Mouse (Mus musculus) lung, postnatal 14 days (tissue): ENCODE measurements around the gene Lpgat1.

Source experiments
- DNase-seq: peaks from one replicate; pipeline ENCODE4 v3.0.0; 2021

Lpgat1 gene

DNA sequence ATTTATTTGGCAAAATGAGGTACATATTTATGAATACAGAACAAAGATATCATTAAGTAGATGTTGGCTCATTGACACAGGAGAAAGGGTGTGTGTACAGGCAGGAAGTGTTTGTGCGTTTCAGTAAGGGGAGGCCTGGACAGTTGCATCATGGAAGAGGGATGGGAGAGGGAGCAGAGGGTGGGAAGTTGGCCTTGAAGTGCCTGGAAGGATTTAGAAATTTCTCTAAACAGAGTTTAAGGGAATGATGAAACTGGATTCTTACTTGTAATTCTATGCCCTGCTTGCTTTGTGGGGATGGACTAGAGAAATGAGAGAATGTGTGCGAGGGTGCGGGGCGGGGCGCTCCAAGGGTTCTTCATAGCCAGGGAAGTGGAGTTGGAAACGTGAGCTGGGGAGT is 20.2 kb downstream of the Lpgat1 start:
- DNase-seq, result peak; percentile 33

DNA sequence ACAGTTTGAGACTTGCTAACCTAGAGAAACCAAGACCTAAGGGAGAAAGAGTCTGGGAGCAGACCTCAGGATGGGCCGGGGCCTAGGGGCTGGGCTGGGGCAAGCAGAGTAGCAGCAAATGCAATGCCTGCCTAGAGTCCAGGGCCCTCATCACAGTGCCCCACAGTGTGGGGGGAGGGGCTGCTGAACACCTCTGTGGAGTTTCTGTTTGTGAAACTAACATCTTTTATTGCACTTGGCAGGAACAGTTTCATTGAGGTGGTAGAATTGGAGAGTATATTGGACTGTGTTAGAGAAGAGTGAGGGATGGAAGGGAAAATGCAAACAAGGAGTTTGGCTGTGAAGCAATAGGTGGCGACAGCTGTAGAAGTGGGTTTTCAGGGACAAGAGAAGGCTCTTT is 21.1 kb downstream of the Lpgat1 start:
- no peak for DNase-seq

DNA sequence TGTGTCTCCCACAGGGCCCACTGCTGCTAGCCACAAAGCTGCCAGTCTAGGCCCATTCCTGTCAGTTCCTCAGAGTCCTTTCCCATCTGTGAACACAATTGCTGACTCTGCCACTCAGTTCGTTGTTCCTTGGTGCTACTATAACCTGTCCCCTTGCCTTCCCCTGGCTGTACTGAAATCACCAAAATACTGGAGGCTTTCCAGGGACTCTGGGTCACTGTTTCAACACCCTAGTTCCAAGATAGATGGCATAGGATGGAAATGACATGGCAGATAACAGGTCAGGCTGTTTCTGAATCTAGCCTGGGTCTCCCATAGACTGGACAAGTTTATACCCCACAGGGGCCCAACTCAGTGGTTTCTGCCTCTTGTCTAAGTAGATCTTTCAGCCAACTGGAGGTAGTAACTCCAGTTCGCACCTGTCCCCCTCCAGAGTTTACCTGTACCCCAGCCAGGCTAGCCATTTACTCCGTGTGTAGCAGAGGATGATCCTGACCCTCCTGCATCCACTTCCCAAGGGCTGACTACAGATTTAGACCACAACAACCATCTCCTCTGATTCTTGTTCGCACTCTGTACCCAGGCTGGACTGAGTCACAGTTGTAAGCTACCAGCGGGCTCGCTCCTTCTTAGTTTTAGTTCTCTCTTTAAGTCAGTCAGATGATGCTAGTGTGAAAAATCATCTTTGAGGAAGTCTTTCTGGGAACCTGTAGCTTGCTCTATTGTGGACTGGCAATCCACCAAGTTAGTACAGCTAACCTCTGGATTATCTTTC is 23.1 kb downstream of the Lpgat1 start:
- DNase-seq, result no peak

DNA sequence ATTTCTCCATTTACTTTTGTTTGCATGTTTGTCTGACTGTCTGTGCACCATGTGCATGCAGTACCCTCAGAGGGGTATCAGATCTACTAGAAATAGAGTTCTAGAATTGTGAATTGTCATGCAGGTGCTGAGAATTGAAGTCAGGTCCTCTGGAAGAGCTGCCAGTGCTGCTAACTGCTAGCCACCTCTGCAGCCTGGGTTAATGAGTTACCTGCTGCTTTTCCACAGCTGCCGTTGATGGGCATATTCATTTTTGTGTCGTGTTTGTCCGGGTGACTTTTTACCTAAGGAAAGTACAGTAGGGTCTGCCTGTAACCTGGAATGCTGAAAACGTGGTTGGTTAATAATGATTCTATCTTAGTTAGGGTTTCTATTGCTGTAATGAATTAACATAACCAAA is 24.0 kb downstream of the Lpgat1 start:
- DNase-seq, result no peak

DNA sequence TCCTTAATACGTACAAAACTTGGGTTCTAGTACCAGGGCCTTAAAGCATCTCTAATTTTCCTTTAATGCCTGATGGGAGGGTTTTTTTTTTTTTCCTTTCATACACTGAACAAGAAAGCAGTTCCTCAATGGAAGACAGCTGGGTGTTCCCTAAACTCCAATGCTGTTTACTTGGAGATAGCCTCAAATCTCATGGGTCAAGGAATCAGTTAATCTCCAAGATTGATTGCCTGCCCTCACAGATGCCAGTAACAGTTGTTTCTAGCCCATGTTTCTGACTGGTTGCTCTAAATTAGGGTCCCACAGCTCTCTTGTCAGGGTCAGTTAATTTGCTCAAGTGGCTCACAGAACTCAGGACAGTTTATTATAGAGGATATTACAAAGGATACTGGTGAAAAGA is 30.8 kb downstream of the Lpgat1 start:
- DNase-seq, result no peak

DNA sequence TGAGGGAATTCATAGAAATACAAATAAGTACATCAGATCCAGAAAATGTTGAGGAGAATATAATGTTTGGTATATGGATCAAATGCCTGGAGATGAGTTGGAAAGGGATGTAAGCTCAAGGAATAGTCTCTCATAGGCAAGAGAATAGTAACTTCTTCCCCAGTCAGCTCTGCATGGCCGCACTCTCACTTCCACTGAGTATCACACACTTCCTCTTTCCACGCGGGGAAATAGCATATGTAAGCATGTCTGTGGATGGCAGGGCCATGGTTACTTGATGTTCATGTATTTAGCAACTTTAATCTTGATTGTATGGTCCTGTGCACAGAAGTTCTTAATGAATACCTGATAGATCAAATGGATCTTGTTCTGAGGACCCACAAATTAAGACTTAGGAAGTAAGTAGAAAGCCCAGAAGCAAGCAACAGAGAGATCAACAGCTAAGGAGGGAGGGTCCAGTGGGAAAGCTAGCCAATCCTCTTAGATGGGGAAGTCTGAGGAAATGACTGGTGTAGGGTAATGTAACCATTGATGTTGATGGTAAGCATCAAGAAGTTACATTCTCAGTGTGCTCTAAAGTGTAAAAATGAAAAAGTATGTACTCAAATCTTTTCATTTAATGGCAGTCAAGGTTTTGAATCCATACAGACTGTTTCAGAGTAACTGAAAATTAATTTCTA is 39.0 kb downstream of the Lpgat1 start:
- DNase-seq, result no peak

DNA sequence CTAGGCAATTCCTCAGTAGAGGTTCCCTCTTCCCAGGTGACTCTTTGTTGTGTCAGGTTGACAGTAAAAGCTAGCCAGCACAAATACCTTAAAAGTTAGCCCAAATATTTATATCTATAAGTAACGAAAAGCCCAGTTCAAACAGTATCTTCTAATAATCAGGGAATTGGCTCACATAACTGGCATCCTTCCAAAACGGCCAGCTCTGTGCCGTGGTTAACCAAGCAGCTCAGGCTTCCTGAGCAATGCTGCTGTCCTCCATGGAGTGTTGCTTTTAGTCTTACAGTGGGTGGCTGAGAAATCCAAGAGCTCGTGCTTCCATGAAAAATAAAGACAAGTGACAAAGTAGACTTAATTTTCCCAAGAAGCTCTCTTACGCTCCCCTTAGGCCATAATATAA is 56.5 kb downstream of the Lpgat1 start:
- DNase-seq, result peak; percentile 18

DNA sequence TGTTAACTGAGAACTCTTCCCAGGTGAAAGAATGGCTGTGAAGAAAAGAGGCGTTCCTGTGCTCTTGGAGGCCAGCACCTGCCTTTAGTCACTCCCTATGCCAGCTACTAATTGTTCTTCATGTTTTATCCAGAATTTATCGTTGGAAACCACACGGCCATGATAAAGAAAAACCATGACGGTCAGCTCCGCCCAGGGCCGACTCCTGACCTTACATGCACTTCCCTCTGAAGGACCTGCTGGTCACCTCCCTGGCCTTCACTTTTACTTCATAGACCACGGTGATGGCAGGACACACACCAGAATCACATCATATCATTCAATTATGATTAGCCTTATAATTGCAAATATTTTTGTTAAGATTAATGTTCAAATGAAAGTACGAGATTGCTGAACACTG is 57.5 kb downstream of the Lpgat1 start:
- DNase-seq, result no peak

DNA sequence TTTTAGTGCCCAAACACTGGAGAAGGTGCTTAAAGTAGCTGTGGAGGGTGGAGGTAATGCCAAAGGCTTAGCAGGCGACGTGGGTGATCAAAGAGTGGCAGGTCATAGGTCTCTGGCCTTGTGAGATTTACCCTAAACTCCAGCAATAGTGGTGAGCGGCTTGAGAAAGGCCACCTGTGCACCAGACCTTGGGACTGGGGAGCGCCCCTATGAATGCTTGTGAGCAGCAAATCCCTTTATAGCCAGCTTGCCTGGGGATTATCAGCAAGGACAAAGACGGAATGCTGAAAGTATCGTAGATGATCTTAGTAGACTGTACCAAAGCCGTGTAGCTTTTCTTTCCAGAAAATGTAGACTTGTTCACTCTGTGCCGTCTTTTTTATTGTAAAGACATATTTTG is 59.9 kb downstream of the Lpgat1 start:
- DNase-seq, result no peak

DNA sequence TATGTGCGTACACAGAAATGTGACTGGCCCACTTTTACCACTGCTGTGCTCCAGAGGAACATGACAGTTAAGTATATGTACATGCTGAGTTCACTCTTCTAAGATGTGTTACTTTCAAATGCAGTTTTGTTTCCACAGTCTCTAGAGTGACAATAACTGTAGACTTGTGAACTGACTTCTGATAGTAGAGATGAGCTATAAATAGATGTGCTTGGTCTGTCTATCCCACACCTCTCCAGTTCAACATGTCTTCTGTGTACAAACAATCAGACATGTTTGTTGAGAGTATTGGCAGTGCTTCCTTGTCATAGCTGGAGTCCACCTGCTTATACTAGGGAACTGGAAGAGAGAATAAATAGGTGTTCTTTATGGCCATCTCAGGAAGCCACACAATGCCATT is 62.8 kb downstream of the Lpgat1 start:
- no peak for DNase-seq

DNA sequence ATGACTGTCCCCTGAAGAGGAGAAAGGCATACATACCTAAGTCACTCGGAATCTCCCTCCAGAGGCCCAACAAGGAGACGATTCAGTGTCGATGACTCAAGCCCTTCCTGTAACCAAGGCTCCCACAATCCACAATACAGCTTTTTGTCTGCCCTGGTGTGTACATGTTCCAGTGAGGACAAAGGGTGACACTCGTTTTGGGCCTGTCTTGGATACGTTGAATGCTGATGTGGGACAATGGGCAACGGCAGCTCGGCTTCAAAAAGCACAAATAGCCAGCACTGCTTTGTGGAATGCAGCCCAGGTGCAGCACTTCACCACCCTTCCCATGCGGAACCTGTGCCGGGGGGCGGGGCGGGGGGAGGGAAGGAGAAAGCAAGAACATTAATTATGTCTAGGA is 67.5 kb downstream of the Lpgat1 start:
- no peak for DNase-seq

DNA sequence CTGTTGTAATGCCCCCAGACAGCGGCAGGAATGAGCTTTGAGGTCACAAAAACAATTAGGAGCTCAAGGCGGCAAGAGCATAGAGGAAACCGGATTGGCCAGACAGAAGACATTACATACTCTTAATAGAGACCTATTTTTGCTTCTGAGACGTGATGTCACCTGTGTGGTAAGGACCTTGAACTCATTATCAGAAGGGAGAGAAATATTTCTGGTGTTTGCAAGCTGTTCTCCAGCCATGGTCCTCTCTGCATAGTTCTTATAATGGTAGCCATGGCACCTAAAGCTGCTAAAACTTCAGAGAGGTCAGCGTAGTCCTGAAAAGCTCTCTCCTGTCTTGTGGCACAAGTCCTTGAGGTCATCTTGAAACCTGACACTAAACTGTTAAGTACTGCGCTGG is 68.6 kb downstream of the Lpgat1 start:
- DNase-seq, result no peak

DNA sequence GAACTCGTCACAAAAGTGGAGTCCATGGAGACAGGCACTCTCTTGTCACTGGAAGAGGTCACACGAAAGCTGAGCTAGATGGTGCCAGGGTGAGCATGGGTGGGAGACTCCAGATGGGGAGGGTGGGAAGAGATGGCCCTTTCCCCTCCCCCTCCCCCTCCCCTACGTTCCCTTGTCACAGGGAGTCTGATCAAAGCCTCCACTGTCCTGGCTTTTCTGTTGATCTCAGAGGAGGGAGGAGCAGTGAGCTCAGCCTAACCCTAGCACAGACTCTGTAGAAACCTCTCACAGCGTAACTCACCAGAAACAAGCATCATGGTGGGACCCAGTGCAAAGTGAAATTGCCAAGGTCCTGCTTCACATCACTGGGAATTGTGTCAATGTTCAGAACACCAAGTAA is 69.7 kb downstream of the Lpgat1 start:
- DNase-seq, result no peak

DNA sequence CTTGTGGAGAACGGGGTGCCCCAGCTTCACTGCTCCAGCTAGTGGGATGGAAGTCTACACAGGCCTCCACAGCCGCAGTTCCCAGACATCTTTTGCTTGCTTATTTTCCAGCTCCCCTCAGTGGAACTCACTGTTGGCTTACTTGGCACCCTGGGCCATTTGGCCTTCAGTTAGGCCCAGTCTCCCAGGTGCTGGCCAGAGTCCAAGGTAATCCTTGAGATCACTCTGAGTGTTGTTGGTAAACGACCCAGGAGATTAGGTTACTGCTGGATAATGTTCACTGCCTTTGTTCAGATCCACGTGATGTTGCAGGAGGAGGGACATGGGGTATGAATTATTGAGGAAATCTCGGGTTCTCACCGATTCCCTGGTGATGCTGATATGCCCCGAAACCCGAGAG is 75.4 kb downstream of the Lpgat1 start:
- DNase-seq, result peak; percentile 39

DNA sequence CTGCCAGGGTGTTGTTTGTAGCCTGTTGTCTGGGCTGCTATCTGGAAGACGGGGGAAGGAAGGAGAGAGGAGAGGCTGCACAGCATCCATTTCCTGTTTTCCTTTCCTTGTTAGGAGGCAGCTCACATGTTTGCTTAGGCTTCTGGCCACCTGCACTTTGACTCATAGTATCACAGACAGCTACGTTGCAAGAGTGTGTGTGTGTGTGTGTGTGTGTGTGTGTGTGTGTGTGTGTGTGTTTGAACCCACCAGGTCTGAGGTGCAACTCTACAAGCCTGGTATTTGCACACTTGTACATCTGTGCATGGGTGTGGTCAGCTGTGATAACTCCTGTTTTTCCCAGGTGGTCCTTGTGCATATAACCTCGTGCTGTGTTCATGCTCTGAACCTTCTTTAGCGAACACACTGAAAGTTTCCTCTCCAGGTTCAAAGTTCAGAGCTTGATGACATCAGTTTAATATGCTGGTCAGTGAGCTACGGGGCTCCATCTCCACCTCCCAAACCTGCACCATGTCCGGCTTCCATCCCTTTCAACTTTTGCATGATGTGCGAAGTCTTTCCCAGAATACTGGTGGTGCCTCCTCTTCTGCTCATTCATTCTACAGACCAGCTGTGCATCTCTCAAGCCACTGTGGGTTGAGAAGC is 76.4 kb downstream of the Lpgat1 start:
- DNase-seq, result no peak

DNA sequence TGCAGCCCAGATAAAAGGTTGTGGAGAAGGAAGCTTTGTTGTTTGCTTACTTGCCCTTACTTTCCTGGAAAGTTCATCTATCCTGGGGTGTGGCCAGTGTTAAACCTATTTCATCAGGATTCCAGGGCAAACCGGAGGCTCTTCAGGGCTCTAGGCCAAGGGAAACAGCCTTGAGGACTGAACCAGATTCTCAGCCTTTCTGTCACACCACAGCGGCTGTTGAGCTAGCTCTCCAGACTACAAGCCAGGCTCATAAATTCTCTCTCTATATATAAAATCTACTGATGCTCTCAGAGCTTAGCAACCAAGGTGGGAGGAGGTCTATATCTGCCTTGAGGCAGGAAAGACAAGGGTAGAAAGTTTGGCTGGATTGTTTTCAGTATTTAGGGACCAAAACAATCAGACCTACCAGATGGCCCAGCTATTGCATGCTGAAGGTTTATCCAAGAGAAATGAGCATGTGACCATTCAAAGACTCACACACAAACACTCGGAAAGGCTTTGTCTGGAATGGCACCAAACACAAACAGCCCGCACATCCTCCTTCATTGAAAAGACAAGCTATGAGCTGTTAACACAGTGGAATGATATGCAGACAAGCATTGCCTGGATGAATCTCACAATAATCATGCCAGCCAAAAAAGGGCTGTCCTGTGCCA is 78.7 kb downstream of the Lpgat1 start:
- DNase-seq, result no peak

DNA sequence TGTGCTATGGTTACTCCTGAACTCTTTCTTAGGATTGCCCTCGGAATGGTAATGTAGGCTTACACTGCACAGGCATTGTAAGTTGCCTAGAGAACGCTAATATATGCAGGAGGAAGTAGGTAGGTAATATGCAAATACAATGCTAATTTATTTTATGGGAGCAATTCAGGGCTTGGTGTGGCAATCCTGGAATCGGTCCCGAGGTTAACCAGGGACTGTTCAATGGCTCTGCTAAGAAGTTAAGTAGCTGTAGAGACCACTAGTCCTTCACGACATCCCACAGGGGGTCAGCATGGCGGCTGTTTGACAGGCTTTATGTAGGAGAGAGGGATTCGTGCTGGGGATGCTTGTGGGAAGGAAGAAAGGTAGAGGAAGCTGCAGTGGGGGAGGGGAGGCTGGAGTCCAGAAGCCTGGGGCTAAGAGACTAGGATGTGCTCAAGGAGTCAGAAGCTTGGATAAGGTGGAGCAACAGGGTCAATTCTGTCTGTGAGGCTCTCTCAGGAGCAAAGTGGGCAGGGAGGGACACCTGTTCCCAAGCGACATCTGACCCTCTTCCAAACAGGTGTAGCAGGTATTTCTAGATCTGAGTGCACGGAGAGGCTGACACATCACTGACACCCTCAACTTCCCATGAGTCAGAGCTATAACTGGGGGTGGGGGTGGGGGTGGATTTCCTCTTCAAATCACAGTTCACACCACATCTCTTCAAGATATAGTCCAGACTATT is 84.6 kb downstream of the Lpgat1 start:
- DNase-seq, result no peak

DNA sequence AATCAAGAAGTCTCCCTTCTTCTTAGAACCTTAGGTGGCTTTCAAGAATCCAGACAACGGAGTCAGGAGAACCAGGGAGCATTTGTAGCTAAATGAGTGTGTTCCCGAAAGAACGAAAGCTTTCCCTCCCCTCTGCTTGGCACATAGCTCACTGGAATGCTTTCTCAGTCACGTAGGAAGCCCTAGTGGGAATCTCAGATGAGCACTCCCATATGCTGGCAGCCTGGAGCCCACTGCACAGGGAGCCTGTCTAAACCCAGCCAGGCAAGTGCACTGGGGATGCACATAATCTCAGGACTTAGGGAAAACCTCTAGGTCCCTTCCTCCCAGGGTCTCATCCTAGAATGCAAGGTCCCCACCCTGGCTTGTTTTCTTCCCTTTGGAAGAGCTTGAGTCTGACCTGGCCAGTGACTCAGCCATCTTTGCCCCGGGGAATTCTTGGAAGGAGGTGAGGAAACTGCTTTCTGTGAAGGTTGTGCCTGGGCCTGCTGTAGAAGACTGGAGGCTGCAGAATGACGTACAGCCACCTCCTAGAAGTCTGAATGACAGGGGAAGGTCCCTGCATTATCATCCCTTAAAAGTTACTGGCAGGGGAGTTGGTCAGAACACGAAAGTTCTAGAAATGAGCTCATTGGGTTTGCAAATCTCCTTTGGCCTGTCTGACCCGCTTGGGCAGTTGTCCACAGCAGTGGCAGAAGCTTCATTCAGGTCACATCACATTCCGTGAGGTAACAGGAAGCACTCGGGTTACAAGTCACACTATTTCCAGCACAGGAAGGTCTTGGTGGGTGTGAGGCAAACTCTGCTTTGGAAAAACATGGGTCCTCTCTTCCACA is 85.4 kb downstream of the Lpgat1 start:
- DNase-seq, result no peak

DNA sequence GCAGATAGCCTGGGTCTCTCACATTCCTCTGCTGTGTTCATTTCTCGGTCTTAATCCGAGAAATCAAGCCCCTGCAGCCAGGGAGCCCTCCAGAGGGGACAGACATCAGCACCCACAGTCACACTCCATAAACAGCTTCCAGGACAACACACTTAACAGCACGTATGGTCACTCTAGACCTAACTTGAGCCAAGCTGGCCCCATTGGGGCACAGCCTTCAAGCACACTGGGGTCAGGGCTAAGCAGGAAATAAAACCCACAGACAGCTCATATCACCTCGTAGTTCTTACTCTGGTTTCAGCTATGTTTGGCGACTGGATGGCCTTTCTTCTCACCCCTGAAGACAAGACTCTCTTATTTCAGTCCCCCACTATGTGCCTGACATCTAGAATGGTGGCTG is 87.1 kb downstream of the Lpgat1 start:
- DNase-seq, result no peak

DNA sequence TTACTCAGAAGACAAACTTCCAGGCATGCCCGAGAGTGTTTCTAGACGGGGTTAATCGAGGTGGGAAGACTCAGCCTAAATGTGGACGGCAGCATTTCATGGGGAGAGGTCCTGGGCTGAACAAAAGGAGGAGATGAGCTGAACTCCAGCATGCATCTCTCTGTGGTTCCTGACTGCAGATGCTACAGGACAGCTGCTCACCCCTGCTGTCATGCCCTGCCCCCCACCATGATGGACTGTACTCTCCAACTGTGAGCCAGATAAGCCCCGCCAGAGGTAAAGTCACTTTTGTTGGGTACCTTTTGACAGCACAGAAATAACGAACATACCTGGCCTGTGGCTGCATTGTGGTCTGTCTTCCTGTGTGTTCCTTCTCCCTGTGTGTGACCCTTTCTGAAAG is 88.2 kb downstream of the Lpgat1 start:
- no peak for DNase-seq

DNA sequence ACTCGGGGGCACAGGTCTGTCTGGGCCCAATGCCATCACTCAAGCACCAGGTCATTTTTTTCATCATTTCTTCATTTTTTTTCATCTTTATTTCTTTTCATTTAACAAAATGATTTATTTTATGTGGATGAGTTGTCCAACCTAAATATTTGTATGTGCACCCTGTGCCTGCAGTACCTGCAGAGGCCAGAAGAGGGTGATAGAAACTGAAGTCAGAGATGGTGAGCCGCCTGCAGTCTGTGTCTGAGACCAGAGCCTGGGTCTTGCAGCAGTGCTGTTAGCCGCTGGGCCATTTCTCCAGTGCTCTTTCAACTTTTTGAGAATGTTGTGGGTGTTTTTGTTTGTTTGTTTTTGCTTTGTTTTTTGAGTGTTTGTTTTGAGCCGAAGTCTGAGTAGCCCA is 89.1 kb downstream of the Lpgat1 start:
- no peak for DNase-seq

DNA sequence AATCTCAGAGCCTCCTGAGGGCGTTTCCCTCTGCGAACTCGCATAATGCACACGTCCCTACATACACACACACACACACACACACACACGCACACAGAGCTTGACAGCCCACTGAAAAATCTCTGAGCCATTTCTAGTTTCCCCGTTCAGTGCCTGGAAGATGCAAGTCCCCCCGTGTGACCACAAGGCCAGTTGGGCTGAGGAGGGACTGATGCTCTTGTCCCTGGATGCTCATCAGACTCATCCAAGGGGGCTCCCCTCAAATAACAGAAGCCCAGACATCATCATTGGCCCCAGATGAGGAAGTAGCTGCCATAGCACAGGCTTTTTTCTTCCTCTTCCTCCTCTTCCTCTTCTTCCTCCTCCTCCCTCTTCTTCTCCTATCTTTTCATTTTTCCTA is 90.3 kb downstream of the Lpgat1 start:
- no peak for DNase-seq
